Mouse (Mus musculus) stomach, postnatal 0 days (tissue): ENCODE results near the gene Hbb-bs.

ENCODE experiments used
- CTCF ChIP-seq: IDR thresholded peaks from 2 replicates; pipeline ENCODE4 v1.5.1; 2016; ENCODE audit warnings: antibody characterized with exemption, low read depth, mild to moderate bottlenecking, moderate library complexity
- EP300 ChIP-seq: optimal IDR thresholded peaks from 2 replicates; pipeline ENCODE3; 2016; ENCODE audit warnings: antibody characterized with exemption

DNA sequence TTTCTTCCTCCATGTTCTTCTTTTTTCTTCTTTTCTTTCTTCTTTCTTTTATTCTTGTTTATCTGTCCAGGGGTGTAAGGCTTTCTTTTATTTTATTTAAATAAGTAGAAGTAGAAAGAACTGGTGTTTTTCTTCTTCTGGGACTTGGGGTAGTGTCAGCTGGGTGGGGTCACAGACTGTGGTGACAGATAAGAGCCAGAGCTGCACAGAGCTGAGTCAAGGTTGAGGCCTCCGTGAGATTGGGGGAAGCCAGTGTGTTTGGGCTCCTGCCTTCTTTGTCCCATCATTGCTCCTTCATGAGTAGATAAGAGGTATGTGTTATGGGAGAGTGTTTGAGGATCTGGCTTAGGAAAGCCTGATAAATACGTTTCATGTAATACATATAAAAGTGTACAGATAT lies 31.2 kb upstream of the Hbb-bs start:
- no peak for TF ChIP-seq CTCF
- no peak for TF ChIP-seq EP300
